ENCODE assay signal across 9 mouse cellular contexts in genomic region chr1:60868333-60869277, GRCm38 (mm10). TPM values are rescaled to one million over a fixed set of nuclear protein-coding genes. Genes with fewer than 3 reads are reported as not detected.
A peak's percentile ranks its signal among the peaks of the same experiment; 100 is the strongest.
DNase-seq lines count a peak whose midpoint lies in the region; ATAC-seq lines count a peak whose summit lies in the region.
"Had no signal": no experiment of that assay in that cellular context is flagged by ENCODE, and none has a peak within 500 bp of the region (broad histone marks: within the 10 kb centered on the region; RNA-seq: fewer than 3 reads in every experiment).

No protein-coding gene starts in this region.

- H3K4me2 ChIP-seq in limb, embryonic 11.5 days (ENCODE audit: low read depth, severe bottlenecking) = no peak overlapping the region
- H3K4me2 ChIP-seq in neural tube, embryonic 12.5 days (replicated peaks) = no peak overlapping the region
- H3K4me2 ChIP-seq: embryonic facial prominence, embryonic 12.5 days had no signal

- WGBS in limb, embryonic 11.5 days = 73% methylated on average over 17 of the region's 17 CpGs
- WGBS in limb, embryonic 10.5 days = 79% methylated on average over 17 of the region's 17 CpGs
- WGBS in neural tube, embryonic 12.5 days = 57% methylated on average over 17 of the region's 17 CpGs

- no peaks in the 10 kb centered on the region for H3K9me3 ChIP-seq in limb, embryonic 11.5 days (ENCODE audit: control insufficient read depth, low read length)
- H3K9me3 ChIP-seq in limb, embryonic 10.5 days (replicated peaks) = no peaks in the 10 kb centered on the region
- no peaks in the 10 kb centered on the region for H3K9me3 ChIP-seq in neural tube, embryonic 12.5 days
- H3K9me3 ChIP-seq: embryonic facial prominence, embryonic 12.5 days had no signal

- H3K4me3 ChIP-seq in limb, embryonic 11.5 days (ENCODE audit: low read depth, low read length) = no peak overlapping the region
- H3K4me3 ChIP-seq in limb, embryonic 10.5 days = no peak overlapping the region
- no peak overlapping the region for H3K4me3 ChIP-seq in neural tube, embryonic 12.5 days
- H3K4me3 ChIP-seq: embryonic facial prominence, embryonic 12.5 days had no signal

- no peaks in the 10 kb centered on the region for H3K36me3 ChIP-seq in limb, embryonic 11.5 days (ENCODE audit: control insufficient read depth, insufficient read depth, low read length)
- no peaks in the 10 kb centered on the region for H3K36me3 ChIP-seq in limb, embryonic 10.5 days
- H3K36me3 ChIP-seq in neural tube, embryonic 12.5 days = no peaks in the 10 kb centered on the region
- H3K36me3 ChIP-seq: embryonic facial prominence, embryonic 12.5 days had no signal

- no peak for ATAC-seq in limb, embryonic 11.5 days (ENCODE audit: insufficient number of reproducible peaks, low FRiP score, low TSS enrichment, low read depth)
- peak; percentile 78 for ATAC-seq in neural tube, embryonic 12.5 days (ENCODE audit: low FRiP score, low read depth)

- intact Hi-C loops in heart, postnatal 36 days (cut with DNase I) = loop anchor here (2.0 to 10.0 kb wide), 2 partner anchors 86 to 684 kb away; partner anchors contain the start of gene Nbeal1

- no peak overlapping the region for H3K9ac ChIP-seq in limb, embryonic 11.5 days (ENCODE audit: low read length)
- no peak overlapping the region for H3K9ac ChIP-seq in neural tube, embryonic 12.5 days
- H3K9ac ChIP-seq: embryonic facial prominence, embryonic 12.5 days had no signal

- no peak overlapping the region for H3K27ac ChIP-seq in limb, embryonic 11.5 days (replicated peaks; ENCODE audit: low read depth, low read length)
- H3K27ac ChIP-seq in limb, embryonic 10.5 days = no peak overlapping the region
- H3K27ac ChIP-seq in neural tube, embryonic 12.5 days = no peak overlapping the region
- H3K27ac ChIP-seq: embryonic facial prominence, embryonic 12.5 days had no signal

- no peaks in the 10 kb centered on the region for H3K27me3 ChIP-seq in limb, embryonic 11.5 days (ENCODE audit: control insufficient read depth, insufficient read depth, low read length)
- H3K27me3 ChIP-seq in limb, embryonic 10.5 days (ENCODE audit: low read depth, poor library complexity, severe bottlenecking) = no peaks in the 10 kb centered on the region
- no peaks in the 10 kb centered on the region for H3K27me3 ChIP-seq in neural tube, embryonic 12.5 days (replicated peaks)
- H3K27me3 ChIP-seq: embryonic facial prominence, embryonic 12.5 days had no signal

- H3K4me1 ChIP-seq in limb, embryonic 11.5 days (ENCODE audit: control insufficient read depth, insufficient read depth, low read length) = no peaks in the 10 kb centered on the region
- H3K4me1 ChIP-seq in limb, embryonic 10.5 days = peaks cover 10% of the 10 kb centered on the region
- H3K4me1 ChIP-seq in neural tube, embryonic 12.5 days = 0 out of 2 replicates have a peak, but pooled peaks cover 2% of the 10 kb centered on the region

- DNase-seq in limb, embryonic 11.5 days (ENCODE audit: low spot score) = peak; percentile 34
- DNase-seq in limb, embryonic 10.5 days (ENCODE audit: low spot score) = no peak
- DNase-seq in Muller cell, postnatal 12 days (ENCODE audit: inconsistent ontology term) = peak; percentile 54
- DNase-seq in embryo, embryonic 10 days (ENCODE audit: low spot score) = peak; percentile 80
- DNase-seq in heart, postnatal 36 days = peak; percentile 52 to 55
- DNase-seq in layer of hippocampus, postnatal 10 days (ENCODE audit: low spot score in 2 of 2) = peak; percentile 65 to 68
- DNase-seq in thymus, postnatal 4 days = peak; percentile 74

RNA-seq across cellular contexts. Expression of gene Ctla4, which starts 18.2 kb away (rescaled TPM):
- polyA plus RNA-seq in limb, embryonic 11.5 days (2014; fragmentation: Nextera tagmentation; extraction: Ambion mirVana) = 0.17 TPM in 1 of 2 replicates, not detected in the other
- polyA plus RNA-seq in limb, embryonic 10.5 days (2016; fragmentation: Nextera tagmentation; extraction: Ambion mirVana) = not detected in 2 replicates
- 1 to 10 TPM in 1 of 2 experiments, under 1 TPM in 1; 1.00 to 1.1 TPM for total RNA-seq in heart, postnatal 36 days (2021)
- total RNA-seq in layer of hippocampus, postnatal 10 days (2021) = not detected
- polyA plus RNA-seq in neural tube, embryonic 12.5 days (2016; fragmentation: Nextera tagmentation; extraction: Ambion mirVana) = not detected in 2 replicates
- polyA plus RNA-seq: embryonic facial prominence, embryonic 12.5 days had no signal
